In genomic region chr12:112700522-112700921, GRCm38 (mm10) we compare ENCODE assay signal across 9 mouse cellular contexts. TPM values are rescaled to one million over a fixed set of nuclear protein-coding genes. Genes with fewer than 3 reads are reported as not detected.
DNase-seq lines count a peak whose midpoint lies in the region; ATAC-seq lines count a peak whose summit lies in the region.
"Had no signal": no experiment of that assay in that cellular context is flagged by ENCODE, and none has a peak within 500 bp of the region (broad histone marks: within the 10 kb centered on the region; RNA-seq: fewer than 3 reads in every experiment).

No protein-coding gene starts in this region.

- no peak for ATAC-seq in heart, embryonic 16.5 days (replicated peaks; ENCODE audit: extremely low read depth, insufficient read depth, low FRiP score)
- no peak for ATAC-seq in forebrain, embryonic 13.5 days
- ATAC-seq in limb, embryonic 13.5 days (ENCODE audit: low FRiP score, low read depth), result peak; percentile 74
- ATAC-seq in erythroblast, adult 5-6 weeks (replicated peaks; ENCODE audit: low FRiP score, poor library complexity, severe bottlenecking), result no peak

- 8% methylated on average over 15 of the region's 15 CpGs for WGBS in heart, embryonic 16.5 days
- WGBS in forebrain, embryonic 13.5 days, result 26% methylated on average over 15 of the region's 15 CpGs
- WGBS in limb, embryonic 13.5 days, result 8% methylated on average over 15 of the region's 15 CpGs

- peak overlapping the region; percentile 22 for H3K4me3 ChIP-seq in heart, embryonic 16.5 days (ENCODE audit: low read length)
- no peak overlapping the region for H3K4me3 ChIP-seq in forebrain, embryonic 13.5 days
- peak overlapping the region; percentile 2; the same call in 1 of the 2 replicates for H3K4me3 ChIP-seq in limb, embryonic 13.5 days

- H3K27me3 ChIP-seq in heart, embryonic 16.5 days (ENCODE audit: control insufficient read depth, insufficient read depth, low read length), result peaks cover 28% of the 10 kb centered on the region
- H3K27me3 ChIP-seq in forebrain, embryonic 13.5 days, result peaks cover 32% of the 10 kb centered on the region
- H3K27me3 ChIP-seq in limb, embryonic 13.5 days, result peaks cover 26% of the 10 kb centered on the region

- H3K27ac ChIP-seq in heart, embryonic 16.5 days (ENCODE audit: low read length), result no peak overlapping the region
- H3K27ac ChIP-seq in forebrain, embryonic 13.5 days, result no peak overlapping the region
- peak overlapping the region; percentile 44; the same call in 1 of the 2 replicates for H3K27ac ChIP-seq in limb, embryonic 13.5 days

- no peaks in the 10 kb centered on the region for H3K9me3 ChIP-seq in heart, embryonic 16.5 days (replicated peaks; ENCODE audit: control insufficient read depth, low read length)
- no peaks in the 10 kb centered on the region for H3K9me3 ChIP-seq in forebrain, embryonic 13.5 days (replicated peaks)
- no peaks in the 10 kb centered on the region for H3K9me3 ChIP-seq in limb, embryonic 13.5 days
- H3K9me3 ChIP-seq: G1E had no signal

- H3K36me3 ChIP-seq in heart, embryonic 16.5 days (ENCODE audit: control insufficient read depth, insufficient read depth), result no peaks in the 10 kb centered on the region
- H3K36me3 ChIP-seq in forebrain, embryonic 13.5 days (ENCODE audit: poor library complexity, severe bottlenecking), result no peaks in the 10 kb centered on the region
- H3K36me3 ChIP-seq in limb, embryonic 13.5 days, result no peaks in the 10 kb centered on the region
- H3K36me3 ChIP-seq: G1E had no signal

- peak overlapping the region; percentile 51 for H3K4me2 ChIP-seq in heart, embryonic 16.5 days (ENCODE audit: low read depth, low read length)
- peak overlapping the region; percentile 10 for H3K4me2 ChIP-seq in forebrain, embryonic 13.5 days
- H3K4me2 ChIP-seq in limb, embryonic 13.5 days (replicated peaks), result peak overlapping the region; percentile 53

- peaks cover 5% of the 10 kb centered on the region for H3K4me1 ChIP-seq in heart, embryonic 16.5 days (ENCODE audit: control insufficient read depth, insufficient read depth, low read length)
- H3K4me1 ChIP-seq in forebrain, embryonic 13.5 days, result peaks cover 12% of the 10 kb centered on the region
- peaks cover 22% of the 10 kb centered on the region for H3K4me1 ChIP-seq in limb, embryonic 13.5 days

- H3K9ac ChIP-seq in heart, embryonic 16.5 days (ENCODE audit: low read length), result peak overlapping the region; percentile 59
- peak overlapping the region; percentile 30; the same call in 1 of the 2 replicates for H3K9ac ChIP-seq in forebrain, embryonic 13.5 days
- peak overlapping the region; percentile 48 for H3K9ac ChIP-seq in limb, embryonic 13.5 days

- no peak for DNase-seq in heart, postnatal 10 days
- peak; percentile 27 for DNase-seq in Muller cell, postnatal 12 days (ENCODE audit: inconsistent ontology term)
- DNase-seq in frontal cortex, postnatal 10 days (ENCODE audit: low spot score in 2 of 2), result no peak
- no peak for DNase-seq in urinary bladder, postnatal 25 days (ENCODE audit: low spot score)

- intact Hi-C loops in heart, postnatal 10 days (cut with DNase I), result no loop called here

RNA-seq across cellular contexts. Expression of gene Cep170b, which starts 19.7 kb away (rescaled TPM):
- polyA plus RNA-seq in heart, embryonic 16.5 days (2015; fragmentation: Nextera tagmentation; extraction: Ambion mirVana), result 4.3 and 5.1 TPM in 2 replicates
- total RNA-seq in heart, postnatal 10 days (2021), result 10 to 100 TPM; 11.3 to 11.9 TPM
- 11.0 and 13.1 TPM in 2 replicates for polyA plus RNA-seq in forebrain, embryonic 13.5 days (2015; fragmentation: Nextera tagmentation; extraction: Ambion mirVana)
- 14.7 and 16.6 TPM in 2 replicates for polyA plus RNA-seq in limb, embryonic 13.5 days (2015; fragmentation: Nextera tagmentation; extraction: Ambion mirVana)
- not detected in 2 replicates for total RNA-seq in erythroblast, adult 5-6 weeks (2015; ENCODE audit: low replicate concordance)
- 0.51 TPM in 1 of 2 replicates, not detected in the other for total RNA-seq in erythroblast, adult 5-6 weeks (2017; ENCODE audit: low replicate concordance)
- polyA plus RNA-seq: G1E had no signal

RNA-seq across cellular contexts. Expression of gene Zbtb42, which starts 21.9 kb away (rescaled TPM):
- polyA plus RNA-seq in heart, embryonic 16.5 days (2015; fragmentation: Nextera tagmentation; extraction: Ambion mirVana), result 4.9 and 6.9 TPM in 2 replicates
- 1 to 10 TPM; 7.7 to 8.5 TPM for total RNA-seq in heart, postnatal 10 days (2021)
- polyA plus RNA-seq in forebrain, embryonic 13.5 days (2015; fragmentation: Nextera tagmentation; extraction: Ambion mirVana), result 2.1 and 2.4 TPM in 2 replicates
- polyA plus RNA-seq in limb, embryonic 13.5 days (2015; fragmentation: Nextera tagmentation; extraction: Ambion mirVana), result 2.2 and 2.4 TPM in 2 replicates
- 2.3 TPM in 1 of 2 replicates, not detected in the other for total RNA-seq in erythroblast, adult 5-6 weeks (2015; ENCODE audit: low replicate concordance)
- total RNA-seq in erythroblast, adult 5-6 weeks (2017; ENCODE audit: low replicate concordance), result 0.42 and 1.2 TPM in 2 replicates

RNA-seq across cellular contexts. Expression of gene Akt1, which starts 25.8 kb away (rescaled TPM):
- 51.4 and 56.7 TPM in 2 replicates for polyA plus RNA-seq in heart, embryonic 16.5 days (2015; fragmentation: Nextera tagmentation; extraction: Ambion mirVana)
- total RNA-seq in heart, postnatal 10 days (2021), result 100 to 1,000 TPM; 346 to 355 TPM
- polyA plus RNA-seq in forebrain, embryonic 13.5 days (2015; fragmentation: Nextera tagmentation; extraction: Ambion mirVana), result 46.4 and 50.3 TPM in 2 replicates
- 62.5 and 71.0 TPM in 2 replicates for polyA plus RNA-seq in limb, embryonic 13.5 days (2015; fragmentation: Nextera tagmentation; extraction: Ambion mirVana)
- 20.9 and 30.7 TPM in 2 replicates for total RNA-seq in erythroblast, adult 5-6 weeks (2015; ENCODE audit: low replicate concordance)
- total RNA-seq in erythroblast, adult 5-6 weeks (2017; ENCODE audit: low replicate concordance), result 25.1 and 26.3 TPM in 2 replicates

RNA-seq across cellular contexts. Expression of gene Siva1, which starts 56.0 kb away (rescaled TPM):
- polyA plus RNA-seq in heart, embryonic 16.5 days (2015; fragmentation: Nextera tagmentation; extraction: Ambion mirVana), result 117 and 139 TPM in 2 replicates
- 10 to 100 TPM; 26.4 to 31.4 TPM for total RNA-seq in heart, postnatal 10 days (2021)
- 154 and 174 TPM in 2 replicates for polyA plus RNA-seq in forebrain, embryonic 13.5 days (2015; fragmentation: Nextera tagmentation; extraction: Ambion mirVana)
- polyA plus RNA-seq in limb, embryonic 13.5 days (2015; fragmentation: Nextera tagmentation; extraction: Ambion mirVana), result 246 and 251 TPM in 2 replicates
- total RNA-seq in erythroblast, adult 5-6 weeks (2015; ENCODE audit: low replicate concordance), result 45.0 and 45.4 TPM in 2 replicates
- total RNA-seq in erythroblast, adult 5-6 weeks (2017; ENCODE audit: low replicate concordance), result 65.9 and 114 TPM in 2 replicates

RNA-seq across cellular contexts. Expression of gene Pld4, which starts 59.9 kb away (rescaled TPM):
- polyA plus RNA-seq in heart, embryonic 16.5 days (2015; fragmentation: Nextera tagmentation; extraction: Ambion mirVana), result 19.4 and 32.5 TPM in 2 replicates
- 1 to 10 TPM; 5.7 to 5.8 TPM for total RNA-seq in heart, postnatal 10 days (2021)
- polyA plus RNA-seq in forebrain, embryonic 13.5 days (2015; fragmentation: Nextera tagmentation; extraction: Ambion mirVana), result 2.9 and 3.8 TPM in 2 replicates
- polyA plus RNA-seq in limb, embryonic 13.5 days (2015; fragmentation: Nextera tagmentation; extraction: Ambion mirVana), result 6.1 and 7.2 TPM in 2 replicates
- 31.9 and 42.8 TPM in 2 replicates for total RNA-seq in erythroblast, adult 5-6 weeks (2015; ENCODE audit: low replicate concordance)
- total RNA-seq in erythroblast, adult 5-6 weeks (2017; ENCODE audit: low replicate concordance), result 14.6 and 26.6 TPM in 2 replicates
